Mouse (Mus musculus) hematopoietic stem cell, adult 5-6 weeks (primary cell): Measurements from ENCODE around the gene Etv6. TPM values are rescaled to one million over a fixed set of nuclear protein-coding genes. Genes with fewer than 3 reads are reported as not detected.
A peak's percentile ranks its signal among the peaks of the same experiment; 100 is the strongest.

Source experiments
- ATAC-seq, 2 experiments: fragments of 125-278 bp in 1 of 2; replicated peaks in 1 of 2; 2 replicates each; pipeline ENCODE4 v1.8.0; 2016 to 2017; ENCODE audit warnings: inconsistent platforms in 2 of 2, mild to moderate bottlenecking in 2 of 2, moderate number of reproducible peaks in 2 of 2, low read depth in 1 of 2, moderate TSS enrichment in 1 of 2; ENCODE audit not compliant: low FRiP score in 2 of 2, poor library complexity in 2 of 2, severe bottlenecking in 2 of 2, insufficient read depth in 1 of 2, low TSS enrichment in 1 of 2
- total RNA-seq: library from RNA; stranded (forward); fragments of 172-1452, 232-1000 nt; gene quantifications from 2 replicates; pipeline ENCODE4 v1.2.3, GENCODE M21; 2017

Etv6 gene
- total RNA-seq, 1 experiment from 2014 or later: 139 TPM

DNA sequence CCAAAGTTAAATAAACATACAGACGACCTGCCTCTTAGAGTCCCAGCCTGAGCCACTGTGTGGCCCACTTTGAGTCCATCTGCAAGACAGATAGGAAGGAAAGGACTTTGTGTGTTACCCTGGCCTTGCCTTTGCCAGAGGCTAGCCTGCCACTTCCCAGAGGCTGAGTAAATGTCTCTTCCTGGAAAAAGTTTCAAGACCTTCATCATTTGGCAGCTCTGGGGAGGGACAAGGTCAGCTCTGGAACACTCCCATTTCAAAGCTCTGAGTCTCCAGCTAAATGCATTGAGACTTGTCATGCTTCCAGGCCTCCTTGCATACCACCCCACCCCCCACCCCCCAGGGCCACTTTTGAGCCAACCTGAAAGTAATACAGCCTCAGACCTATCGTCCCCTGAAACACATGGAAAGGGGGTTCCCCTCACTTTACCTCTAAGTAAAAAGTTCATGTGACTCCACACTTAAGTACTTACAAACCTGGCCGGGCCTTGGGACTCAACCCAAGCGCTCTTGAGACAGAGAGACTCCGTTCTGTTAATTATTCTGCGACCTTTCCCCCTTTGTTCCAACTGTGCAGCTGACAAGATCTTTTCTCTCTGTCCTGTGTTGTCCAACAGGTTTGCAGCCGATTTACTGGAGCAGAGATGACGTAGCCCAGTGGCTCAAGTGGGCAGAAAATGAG lies 186.9 kb downstream of the Etv6 start:
- ATAC-seq: no peak

DNA sequence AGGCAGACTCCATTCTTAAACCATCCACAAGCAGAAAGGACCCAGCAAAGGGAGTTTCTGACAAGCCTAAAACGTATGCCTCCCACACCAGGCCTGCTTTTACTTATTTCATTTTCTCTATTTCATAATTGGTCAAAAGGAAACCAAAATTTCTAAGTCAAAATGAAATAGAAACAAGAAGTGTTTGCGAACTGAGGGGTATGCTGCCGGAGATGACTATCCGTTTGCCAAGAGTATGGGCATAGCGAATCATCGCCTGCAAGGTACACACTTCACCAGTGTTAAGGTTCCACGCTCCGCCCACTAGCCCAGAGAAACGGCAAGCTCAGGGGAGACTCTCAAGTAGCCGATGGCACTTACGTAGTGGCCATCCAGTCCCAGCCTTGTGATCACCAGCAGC lies 190.1 kb downstream of the Etv6 start:
- ATAC-seq: no peak

DNA sequence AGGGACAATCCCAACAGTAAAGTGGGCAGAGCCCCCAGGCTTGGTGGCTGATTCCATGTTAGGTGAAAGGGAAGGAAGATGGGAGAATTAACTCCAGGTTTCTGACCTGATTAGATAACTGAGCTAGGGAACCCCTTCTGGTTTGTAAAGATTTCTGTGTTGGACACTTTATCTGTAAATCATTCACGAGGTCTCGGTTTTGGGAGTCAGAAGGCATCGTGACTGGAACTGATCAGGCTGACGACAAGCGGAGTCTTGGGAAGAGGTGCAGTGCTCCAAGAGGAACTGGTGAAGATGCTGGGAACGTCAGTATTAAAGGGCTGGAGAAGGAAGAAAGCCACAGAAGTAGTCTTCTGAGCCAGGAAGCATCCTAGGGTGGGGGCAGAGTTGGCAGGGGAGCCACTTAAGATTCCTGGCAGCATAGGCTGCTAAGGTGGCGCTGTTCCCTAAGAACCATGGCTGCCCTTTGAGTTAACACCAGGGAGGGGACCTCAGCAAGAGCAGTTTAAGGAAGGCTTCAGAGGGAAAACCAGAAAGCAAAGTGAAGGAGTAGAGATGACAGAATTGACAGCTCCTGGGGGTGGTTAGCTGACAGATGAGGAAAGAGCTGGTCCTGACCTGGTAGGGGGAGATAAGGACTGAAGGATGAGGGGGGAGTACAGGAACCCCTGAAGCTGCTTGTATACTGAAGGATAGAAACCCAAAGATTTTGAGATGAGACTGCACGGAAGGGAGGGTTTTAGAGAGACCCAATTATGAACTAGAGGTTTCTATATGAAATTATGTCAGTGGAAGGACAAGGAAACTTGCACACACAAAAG lies 191.1 kb downstream of the Etv6 start:
- ATAC-seq: peak; percentile 8 to 17; a peak in 3 of 4 replicates

DNA sequence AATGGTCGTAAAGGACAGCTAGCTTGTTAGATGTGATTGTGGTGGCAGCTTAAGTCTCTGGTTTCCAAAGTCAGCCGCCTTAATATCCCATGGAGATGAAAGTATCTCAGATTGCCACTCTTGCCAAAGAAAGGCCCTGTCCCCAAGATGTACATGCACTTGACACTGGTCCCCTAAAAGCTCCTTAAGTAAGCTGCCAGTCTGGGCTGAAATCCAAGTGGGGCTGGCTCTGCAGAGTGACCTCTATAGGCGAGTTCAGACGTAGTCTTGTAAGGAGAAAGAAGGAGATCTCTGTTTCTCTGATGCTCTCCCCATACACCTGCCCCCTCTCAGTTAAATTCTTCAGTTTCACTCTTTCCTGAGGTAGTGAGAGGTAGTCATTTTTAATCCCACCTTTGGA lies 200.8 kb downstream of the Etv6 start:
- no peak for ATAC-seq

DNA sequence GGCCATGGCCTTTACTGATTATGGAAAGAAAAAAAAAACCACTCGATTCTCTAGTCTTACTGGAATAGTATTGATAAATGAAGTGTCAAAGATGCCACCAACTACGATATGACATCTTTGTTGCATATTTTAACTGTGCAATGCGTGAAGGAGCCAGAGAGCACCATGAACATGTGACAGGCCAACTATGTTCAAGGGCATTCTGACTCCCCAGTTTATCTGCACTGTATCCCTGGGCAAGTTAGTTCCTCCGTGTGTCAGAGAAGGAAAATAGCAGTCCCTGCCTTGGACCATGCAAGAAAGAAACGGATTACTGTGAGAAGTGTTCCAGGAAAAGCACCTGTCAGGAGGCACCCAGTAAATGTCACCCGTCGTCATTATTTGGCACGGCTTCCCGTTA lies 203.0 kb downstream of the Etv6 start:
- ATAC-seq: no peak

DNA sequence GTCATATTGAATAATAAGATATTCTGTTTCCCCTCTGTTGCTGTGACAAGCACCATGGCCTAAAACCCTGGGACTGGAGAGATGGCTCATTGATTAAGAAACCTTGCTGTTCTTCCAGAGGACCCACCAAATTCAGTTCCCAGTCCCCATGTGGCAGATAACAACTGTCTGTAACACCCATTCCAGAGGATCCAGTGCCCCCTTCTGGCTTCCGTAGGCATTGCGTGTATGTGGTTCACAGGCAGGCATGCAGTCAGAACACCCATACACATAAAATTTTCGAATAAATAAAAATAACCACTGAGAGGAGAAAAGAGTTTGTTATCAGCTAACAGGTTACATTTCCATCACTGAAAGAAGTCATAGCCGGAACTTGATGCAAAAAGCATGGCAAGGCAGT lies 205.5 kb downstream of the Etv6 start:
- ATAC-seq: no peak

- no peak for ATAC-seq
Measured at GRCm38 (mm10) chr6:134243119-134243518, 207.6 kb downstream of the Etv6 start.

- peak; percentile 29 to 39; a peak in 2 of 4 replicates for ATAC-seq
Measured at GRCm38 (mm10) chr6:134243546-134243945, 208.0 kb downstream of the Etv6 start.

DNA sequence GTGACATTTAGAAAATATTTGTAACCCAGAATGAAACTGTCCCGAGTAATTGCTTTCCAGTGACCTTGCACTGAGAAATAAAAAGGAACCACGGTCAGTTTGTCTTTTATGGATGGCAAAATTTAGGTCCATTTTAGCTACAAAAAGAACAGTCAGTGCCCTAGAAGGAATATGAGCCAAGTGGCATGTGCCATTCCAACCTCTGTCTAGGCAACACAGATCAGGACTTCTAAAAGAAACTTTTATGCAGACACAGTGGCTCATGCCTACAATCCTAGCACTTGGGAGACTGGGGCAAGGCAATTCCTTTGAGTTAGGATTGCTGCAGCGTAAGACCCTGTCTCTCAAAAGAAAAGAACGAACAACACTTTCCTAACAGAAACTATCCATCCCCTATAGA lies 208.6 kb downstream of the Etv6 start:
- no peak for ATAC-seq

- ATAC-seq: no peak
Measured at GRCm38 (mm10) chr6:134246109-134246508, 210.6 kb downstream of the Etv6 start.

GRCm38 (mm10) chr6:134247324-134247723 lies 211.8 kb downstream of the Etv6 start:
- peak; percentile 68 to 84 for ATAC-seq

DNA sequence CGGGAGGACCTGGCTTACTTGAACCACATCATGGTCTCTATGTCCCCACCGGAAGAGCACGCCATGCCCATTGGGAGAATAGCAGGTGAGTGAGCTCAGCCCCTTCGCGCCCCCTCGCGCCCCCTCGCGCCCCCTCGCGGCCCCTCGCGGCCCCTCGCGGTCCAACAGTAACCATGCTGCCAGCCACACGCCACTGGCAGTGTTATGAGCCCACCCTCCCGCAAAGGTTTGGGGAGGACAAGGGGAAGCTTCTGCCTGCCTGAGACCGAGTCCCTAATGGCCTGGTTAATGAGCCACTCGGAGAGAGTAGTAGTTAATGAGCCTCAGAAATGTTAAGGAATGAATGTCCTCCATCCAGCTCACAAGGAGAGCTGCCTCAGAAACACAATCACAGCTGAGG lies 213.2 kb downstream of the Etv6 start:
- ATAC-seq: no peak

DNA sequence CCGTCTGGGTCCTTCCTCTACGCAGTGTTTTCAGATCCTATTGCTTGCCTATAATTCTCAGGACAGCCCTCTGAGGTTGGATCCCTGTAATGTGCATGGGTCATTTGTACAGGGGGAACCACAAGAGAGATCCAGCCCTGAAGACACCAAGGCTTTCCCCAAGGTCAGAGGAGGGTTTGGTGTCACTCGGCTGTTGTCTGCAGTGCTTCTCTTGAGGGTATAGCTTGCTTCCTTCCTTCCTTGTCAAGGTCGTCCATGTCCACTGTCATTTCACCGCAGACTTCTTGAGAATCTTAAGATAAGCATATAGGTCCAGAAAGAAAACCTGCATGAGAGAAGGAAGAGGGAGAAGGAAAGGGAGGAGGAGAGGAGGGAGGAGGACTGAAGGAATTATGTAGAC lies 215.3 kb downstream of the Etv6 start:
- no peak for ATAC-seq

GRCm38 (mm10) chr6:134251364-134251763 lies 215.9 kb downstream of the Etv6 start:
- ATAC-seq: no peak

- no peak for ATAC-seq
Measured at GRCm38 (mm10) chr6:134252081-134252755, 216.7 kb downstream of the Etv6 start.

DNA sequence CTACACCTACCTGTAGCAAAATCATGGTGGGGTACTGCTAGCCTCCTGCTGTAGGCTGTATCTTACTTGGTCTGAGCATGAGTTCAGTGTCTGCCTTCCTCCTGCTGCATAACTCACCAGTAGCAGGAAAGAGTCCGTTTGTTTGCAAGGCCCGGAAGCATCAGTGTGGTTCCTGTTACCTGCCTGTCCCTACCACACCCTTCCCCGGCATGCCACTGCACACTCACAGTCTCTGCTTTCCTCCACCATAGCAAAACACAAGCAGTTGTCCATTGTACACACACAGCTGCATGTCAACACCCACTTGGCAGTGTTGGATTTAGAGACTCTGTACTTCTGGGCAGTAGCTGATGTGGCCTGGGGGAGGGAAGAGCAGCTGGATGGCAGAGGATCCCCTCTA lies 220.9 kb downstream of the Etv6 start:
- 0 out of 4 replicates have a peak, but pooled peaks of 1 of the 2 experiments have one; percentile 14 for ATAC-seq

- no peak for ATAC-seq
Measured at GRCm38 (mm10) chr6:134259913-134260312, 224.4 kb downstream of the Etv6 start.

DNA sequence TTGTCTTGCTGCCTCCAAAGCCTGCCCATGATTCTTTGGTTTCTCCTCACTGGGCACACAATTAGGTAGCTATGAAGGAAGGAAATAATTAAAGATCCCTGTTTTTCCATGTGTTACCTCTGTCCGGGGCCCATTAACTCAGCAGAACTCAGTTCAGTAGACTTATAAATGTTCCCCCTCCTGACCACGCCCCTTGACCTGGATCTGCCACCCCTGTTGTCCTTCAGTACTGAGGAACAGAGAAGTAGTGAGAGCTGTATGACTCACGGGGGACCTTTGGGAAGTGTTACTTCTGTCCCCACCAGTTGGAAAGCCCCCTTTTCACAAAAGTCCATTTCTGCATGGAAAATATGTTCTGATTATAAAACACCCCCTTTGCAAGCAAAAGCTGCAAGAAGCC lies 226.4 kb downstream of the Etv6 start:
- ATAC-seq: no peak
